In the genomic region with DNA sequence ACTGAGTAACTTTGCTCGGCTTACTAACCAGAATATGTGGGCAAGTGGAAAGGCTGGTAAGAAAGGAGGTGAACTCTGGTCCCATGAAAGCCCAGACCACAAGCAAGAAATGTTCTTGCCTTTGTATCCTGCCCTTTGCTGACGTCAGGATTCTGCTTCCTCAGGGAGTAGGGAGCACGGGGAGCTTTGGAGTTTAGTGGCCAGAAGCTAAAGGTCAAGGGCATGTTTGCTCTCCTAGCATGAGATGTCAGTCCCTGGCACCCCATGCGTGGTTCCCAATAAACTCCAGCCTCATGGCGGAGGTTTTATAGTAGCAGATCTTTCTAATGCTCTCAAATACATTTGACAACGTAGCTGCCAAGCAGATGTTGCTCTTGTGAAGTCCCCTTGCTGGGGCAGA, we compare ENCODE assay signal across 27 mouse cellular contexts. TPM values are rescaled to one million over a fixed set of nuclear protein-coding genes. Genes with fewer than 3 reads are reported as not detected.
A peak's percentile ranks its signal among the peaks of the same experiment; 100 is the strongest.
DNase-seq lines count a peak whose midpoint lies in the region; ATAC-seq and TF ChIP-seq lines count a peak whose summit lies in the region.
"Had no signal": no experiment of that assay in that cellular context is flagged by ENCODE, and none has a peak within 500 bp of the region (broad histone marks: within the 10 kb centered on the region; RNA-seq: fewer than 3 reads in every experiment).

No protein-coding gene starts in this region.

- 84% methylated on average over 6 of the region's 6 CpGs for WGBS in neural tube, embryonic 13.5 days
- WGBS in neural tube, embryonic 15.5 days, result 79% methylated on average over 6 of the region's 6 CpGs

- no peaks in the 10 kb centered on the region for H3K27me3 ChIP-seq in neural tube, embryonic 13.5 days
- no peaks in the 10 kb centered on the region for H3K27me3 ChIP-seq in neural tube, embryonic 15.5 days (replicated peaks)
- H3K27me3 ChIP-seq: CH12.LX; embryonic facial prominence, embryonic 12.5 days; embryonic facial prominence, embryonic 15.5 days; forebrain, embryonic 15.5 days; heart, embryonic 13.5 days; hindbrain, embryonic 15.5 days; intestine, embryonic 15.5 days had no signal

- TF ChIP-seq CTCF in gastrocnemius, adult 2 months (IDR thresholded peaks at IDR 0.05), result no peak

- no peak overlapping the region for H3K4me3 ChIP-seq in gastrocnemius, adult 2 months
- H3K4me3 ChIP-seq in neural tube, embryonic 13.5 days, result no peak overlapping the region
- H3K4me3 ChIP-seq in neural tube, embryonic 15.5 days (replicated peaks), result no peak overlapping the region
- H3K4me3 ChIP-seq: embryonic facial prominence, embryonic 12.5 days; embryonic facial prominence, embryonic 15.5 days; forebrain, embryonic 15.5 days; heart, embryonic 13.5 days; hindbrain, embryonic 15.5 days; intestine, embryonic 15.5 days had no signal

- no peak overlapping the region for H3K4me2 ChIP-seq in neural tube, embryonic 13.5 days
- no peak overlapping the region for H3K4me2 ChIP-seq in neural tube, embryonic 15.5 days
- H3K4me2 ChIP-seq: embryonic facial prominence, embryonic 12.5 days; embryonic facial prominence, embryonic 15.5 days; forebrain, embryonic 15.5 days; heart, embryonic 13.5 days; hindbrain, embryonic 15.5 days; intestine, embryonic 15.5 days had no signal

- peak overlapping the region; percentile 12; the same call in 1 of the 2 replicates for H3K9ac ChIP-seq in neural tube, embryonic 13.5 days
- no peak overlapping the region for H3K9ac ChIP-seq in neural tube, embryonic 15.5 days (replicated peaks)
- H3K9ac ChIP-seq: embryonic facial prominence, embryonic 12.5 days; embryonic facial prominence, embryonic 15.5 days; forebrain, embryonic 15.5 days; heart, embryonic 13.5 days; hindbrain, embryonic 15.5 days; intestine, embryonic 15.5 days had no signal

- H3K36me3 ChIP-seq in neural tube, embryonic 13.5 days, result peaks cover 54% of the 10 kb centered on the region
- peaks cover 46% of the 10 kb centered on the region for H3K36me3 ChIP-seq in neural tube, embryonic 15.5 days

- ATAC-seq in neural tube, embryonic 13.5 days (ENCODE audit: low read depth), result no peak
- ATAC-seq in neural tube, embryonic 15.5 days (ENCODE audit: low FRiP score), result no peak
- ATAC-seq: forebrain, embryonic 15.5 days; intestine, embryonic 15.5 days had no signal

- peak; percentile 39 for DNase-seq in adrenal gland, adult 2 months
- no peak for DNase-seq in adrenal gland, adult 18-20 months (ENCODE audit: low spot score in 2 of 2)
- DNase-seq in gastrocnemius, adult 2 months, result peak; percentile 13
- no peak for DNase-seq in gastrocnemius, postnatal 4 days (ENCODE audit: low spot score in 2 of 2)
- DNase-seq: adrenal gland, postnatal 25 days; B cell, adult 2 months; cerebellum, adult 11 months; cerebellum, adult 9-11 months; gastrocnemius, postnatal 14 days; heart, postnatal 14 days; heart, postnatal 4 days; kidney, adult 11 months; kidney, adult 8-10 months had no signal

- H3K27ac ChIP-seq in gastrocnemius, adult 2 months, result no peak overlapping the region
- H3K27ac ChIP-seq in neural tube, embryonic 13.5 days (replicated peaks), result no peak overlapping the region
- no peak overlapping the region for H3K27ac ChIP-seq in neural tube, embryonic 15.5 days (replicated peaks)
- H3K27ac ChIP-seq: embryonic facial prominence, embryonic 12.5 days; embryonic facial prominence, embryonic 15.5 days; forebrain, embryonic 15.5 days; heart, embryonic 13.5 days; hindbrain, embryonic 15.5 days; intestine, embryonic 15.5 days had no signal

- H3K9me3 ChIP-seq in neural tube, embryonic 13.5 days, result no peaks in the 10 kb centered on the region
- H3K9me3 ChIP-seq in neural tube, embryonic 15.5 days (replicated peaks), result no peaks in the 10 kb centered on the region
- H3K9me3 ChIP-seq: embryonic facial prominence, embryonic 12.5 days; embryonic facial prominence, embryonic 15.5 days; forebrain, embryonic 15.5 days; G1E; heart, embryonic 13.5 days; hindbrain, embryonic 15.5 days; intestine, embryonic 15.5 days had no signal

- intact Hi-C loops in gastrocnemius, adult 2 months (cut with DNase I), result no loop called here

- H3K4me1 ChIP-seq in neural tube, embryonic 13.5 days (replicated peaks), result peaks cover 25% of the 10 kb centered on the region
- H3K4me1 ChIP-seq in neural tube, embryonic 15.5 days, result peaks cover 26% of the 10 kb centered on the region

RNA-seq across cellular contexts. Expression of gene Tex22, which starts 2.5 kb away (rescaled TPM):
- total RNA-seq in adrenal gland, adult 2 months (2021), result under 1 TPM; 0.28 to 0.43 TPM
- polyA plus RNA-seq in adrenal gland, adult 2 months (2012; rRNA removed), result 0.35 and 0.90 TPM in 2 replicates
- total RNA-seq in adrenal gland, adult 18-20 months (2021), result under 1 TPM in 1 of 2 experiments, not detected in 1; 0.27 TPM
- total RNA-seq in gastrocnemius, adult 2 months (2021), result not detected
- total RNA-seq in gastrocnemius, postnatal 4 days (2021), result 1 to 10 TPM in 1 of 2 experiments, under 1 TPM in 1; 0.65 to 1.0 TPM
- polyA plus RNA-seq in neural tube, embryonic 13.5 days (2015; fragmentation: Nextera tagmentation; extraction: Ambion mirVana), result not detected in 2 replicates
- polyA plus RNA-seq in neural tube, embryonic 15.5 days (2015; fragmentation: Nextera tagmentation; extraction: Ambion mirVana), result not detected in 2 replicates
- total RNA-seq: common myeloid progenitor, adult 5-6 weeks; heart, adult 18-20 months had no signal
- polyA plus RNA-seq: embryonic facial prominence, embryonic 15.5 days; forebrain, embryonic 11.5 days; G1E; heart, embryonic 13.5 days; heart, embryonic 16.5 days; hindbrain, embryonic 15.5 days; intestine, embryonic 15.5 days had no signal

RNA-seq across cellular contexts. Expression of gene Mta1, which starts 26.3 kb away (rescaled TPM):
- 100 to 1,000 TPM in 1 of 2 experiments, 10 to 100 TPM in 1; 76.6 to 102 TPM for total RNA-seq in adrenal gland, adult 2 months (2021)
- polyA plus RNA-seq in adrenal gland, adult 2 months (2012; rRNA removed), result 164 TPM in 2 replicates
- 10 to 100 TPM; 61.6 to 89.6 TPM for total RNA-seq in adrenal gland, adult 18-20 months (2021)
- total RNA-seq in gastrocnemius, adult 2 months (2021), result 10 to 100 TPM; 36.2 to 41.5 TPM
- total RNA-seq in gastrocnemius, postnatal 4 days (2021), result 10 to 100 TPM; 68.8 to 71.8 TPM
- polyA plus RNA-seq in neural tube, embryonic 13.5 days (2015; fragmentation: Nextera tagmentation; extraction: Ambion mirVana), result 14.8 and 15.1 TPM in 2 replicates
- 14.3 and 15.0 TPM in 2 replicates for polyA plus RNA-seq in neural tube, embryonic 15.5 days (2015; fragmentation: Nextera tagmentation; extraction: Ambion mirVana)

RNA-seq across cellular contexts. Expression of gene Pacs2, which starts 57.5 kb away (rescaled TPM):
- 10 to 100 TPM; 38.7 to 42.1 TPM for total RNA-seq in adrenal gland, adult 2 months (2021)
- 51.9 and 66.9 TPM in 2 replicates for polyA plus RNA-seq in adrenal gland, adult 2 months (2012; rRNA removed)
- 10 to 100 TPM; 34.3 to 38.0 TPM for total RNA-seq in adrenal gland, adult 18-20 months (2021)
- 10 to 100 TPM; 35.9 to 41.0 TPM for total RNA-seq in gastrocnemius, adult 2 months (2021)
- 10 to 100 TPM; 81.4 to 82.4 TPM for total RNA-seq in gastrocnemius, postnatal 4 days (2021)
- polyA plus RNA-seq in neural tube, embryonic 13.5 days (2015; fragmentation: Nextera tagmentation; extraction: Ambion mirVana), result 26.1 and 27.8 TPM in 2 replicates
- 21.9 and 27.6 TPM in 2 replicates for polyA plus RNA-seq in neural tube, embryonic 15.5 days (2015; fragmentation: Nextera tagmentation; extraction: Ambion mirVana)

Comparison
In these comparisons a context has a peak if more than half of its experiments do, and no peak if none do; other contexts are left out.
1. DNase-seq: peak in adrenal gland, adult 2 months (single experiment) and gastrocnemius, adult 2 months (single experiment); none in adrenal gland, adult 18-20 months (0 of 2) and gastrocnemius, postnatal 4 days (0 of 2).